10 mouse cellular contexts compared by ENCODE assay signal in genomic region chr15:79356481-79356880, GRCm38 (mm10). TPM values are rescaled to one million over a fixed set of nuclear protein-coding genes. Genes with fewer than 3 reads are reported as not detected.
A peak's percentile ranks its signal among the peaks of the same experiment; 100 is the strongest.
DNase-seq lines count a peak whose midpoint lies in the region; ATAC-seq lines count a peak whose summit lies in the region.
"Had no signal": no experiment of that assay in that cellular context is flagged by ENCODE, and none has a peak within 500 bp of the region (broad histone marks: within the 10 kb centered on the region; RNA-seq: fewer than 3 reads in every experiment).

No protein-coding gene starts in this region.

- H3K36me3 ChIP-seq in kidney, embryonic 14.5 days (ENCODE audit: control insufficient read depth, insufficient read depth, low read length), result peaks cover under 1% of the 10 kb centered on the region; the same call in 1 of the 2 replicates
- H3K36me3 ChIP-seq in embryonic facial prominence, embryonic 12.5 days, result peaks cover 6% of the 10 kb centered on the region
- H3K36me3 ChIP-seq in midbrain, embryonic 15.5 days (replicated peaks), result no peaks in the 10 kb centered on the region; the same call in 1 of the 2 replicates

- H3K27me3 ChIP-seq in kidney, embryonic 14.5 days (ENCODE audit: control insufficient read depth, insufficient read depth, low read length), result no peaks in the 10 kb centered on the region
- peaks cover 9% of the 10 kb centered on the region; the same call in 1 of the 2 replicates for H3K27me3 ChIP-seq in embryonic facial prominence, embryonic 12.5 days
- H3K27me3 ChIP-seq in midbrain, embryonic 15.5 days (replicated peaks), result peaks cover 14% of the 10 kb centered on the region

- H3K4me2 ChIP-seq in kidney, embryonic 14.5 days (replicated peaks; ENCODE audit: low read depth, low read length), result peak overlapping the region; percentile 100
- peak overlapping the region; percentile 94 for H3K4me2 ChIP-seq in embryonic facial prominence, embryonic 12.5 days (replicated peaks)
- peak overlapping the region; percentile 95; the same call in 1 of the 2 replicates for H3K4me2 ChIP-seq in midbrain, embryonic 15.5 days

- DNase-seq in kidney, adult 9 months, result no peak
- peak; percentile 35 for DNase-seq in induced T-regulatory cell, adult 2 months (ENCODE audit: low read depth)
- DNase-seq in urinary bladder, adult 18-20 months (ENCODE audit: low spot score in 2 of 2), result no peak
- DNase-seq in B cell, adult 2 months, result no peak
- DNase-seq: right cerebral cortex, postnatal 4 days had no signal

- 73% methylated on average over 8 of the region's 8 CpGs for WGBS in kidney, embryonic 14.5 days
- WGBS in embryonic facial prominence, embryonic 12.5 days, result 84% methylated on average over 8 of the region's 8 CpGs
- whole genome bisulfite sequencing in midbrain, embryonic 15.5 days, result 87% methylated on average over 8 of the region's 8 CpGs

- ATAC-seq in kidney, embryonic 14.5 days (ENCODE audit: low FRiP score, low TSS enrichment), result no peak
- no peak for ATAC-seq in embryonic facial prominence, embryonic 12.5 days (ENCODE audit: insufficient number of reproducible peaks, insufficient read depth, low FRiP score, low TSS enrichment)
- no peak for ATAC-seq in midbrain, embryonic 15.5 days (replicated peaks)
- no peak for ATAC-seq in CD4-positive, CD25-positive, alpha-beta regulatory T cell, adult 4 months

- H3K9me3 ChIP-seq in kidney, embryonic 14.5 days (ENCODE audit: control insufficient read depth, low read length), result no peaks in the 10 kb centered on the region
- H3K9me3 ChIP-seq in embryonic facial prominence, embryonic 12.5 days, result no peaks in the 10 kb centered on the region
- H3K9me3 ChIP-seq in midbrain, embryonic 15.5 days, result no peaks in the 10 kb centered on the region
- H3K9me3 ChIP-seq: megakaryocyte, embryonic 14.5 days had no signal

- peaks cover 36% of the 10 kb centered on the region for H3K4me1 ChIP-seq in kidney, embryonic 14.5 days (ENCODE audit: control insufficient read depth, insufficient read depth, low read length)
- peaks cover 30% of the 10 kb centered on the region for H3K4me1 ChIP-seq in embryonic facial prominence, embryonic 12.5 days
- H3K4me1 ChIP-seq in midbrain, embryonic 15.5 days, result peaks cover 17% of the 10 kb centered on the region

- H3K27ac ChIP-seq in kidney, embryonic 14.5 days (ENCODE audit: low read depth, low read length), result no peak overlapping the region
- H3K27ac ChIP-seq in embryonic facial prominence, embryonic 12.5 days, result no peak overlapping the region
- H3K27ac ChIP-seq in midbrain, embryonic 15.5 days, result no peak overlapping the region

- peak overlapping the region; percentile 53 for H3K4me3 ChIP-seq in kidney, embryonic 14.5 days (ENCODE audit: low read length)
- peak overlapping the region; percentile 48; the same call in 1 of the 2 replicates for H3K4me3 ChIP-seq in embryonic facial prominence, embryonic 12.5 days
- H3K4me3 ChIP-seq in midbrain, embryonic 15.5 days, result peak overlapping the region; percentile 47; the same call in 1 of the 2 replicates

- H3K9ac ChIP-seq in kidney, embryonic 14.5 days (ENCODE audit: low read depth, low read length), result peak overlapping the region; percentile 69; the same call in 1 of the 2 replicates
- H3K9ac ChIP-seq in embryonic facial prominence, embryonic 12.5 days, result no peak overlapping the region
- H3K9ac ChIP-seq in midbrain, embryonic 15.5 days, result no peak overlapping the region; the same call in 1 of the 2 replicates

RNA-seq across cellular contexts. Expression of gene Maff, which starts 10.1 kb away (rescaled TPM):
- polyA plus RNA-seq in kidney, embryonic 14.5 days (2014; fragmentation: Nextera tagmentation; extraction: Ambion mirVana), result 3.4 and 3.6 TPM in 2 replicates
- polyA plus RNA-seq in embryonic facial prominence, embryonic 12.5 days (2016; fragmentation: Nextera tagmentation; extraction: Ambion mirVana), result 1.8 and 1.9 TPM in 2 replicates
- 0.80 and 1.0 TPM in 2 replicates for polyA plus RNA-seq in midbrain, embryonic 15.5 days (2015; fragmentation: Nextera tagmentation; extraction: Ambion mirVana)
- polyA plus RNA-seq in CD4-positive, CD25-positive, alpha-beta regulatory T cell, adult 4 months (2017; shearing (Covaris generic)), result 1 to 10 TPM; 1.3 to 1.9 TPM

RNA-seq across cellular contexts. Expression of gene Pla2g6, which starts 28.3 kb away (rescaled TPM):
- 10.9 and 17.0 TPM in 2 replicates for polyA plus RNA-seq in kidney, embryonic 14.5 days (2014; fragmentation: Nextera tagmentation; extraction: Ambion mirVana)
- polyA plus RNA-seq in embryonic facial prominence, embryonic 12.5 days (2016; fragmentation: Nextera tagmentation; extraction: Ambion mirVana), result 13.3 and 15.4 TPM in 2 replicates
- 29.2 and 37.1 TPM in 2 replicates for polyA plus RNA-seq in midbrain, embryonic 15.5 days (2015; fragmentation: Nextera tagmentation; extraction: Ambion mirVana)
- 10 to 100 TPM; 12.1 to 19.9 TPM for polyA plus RNA-seq in CD4-positive, CD25-positive, alpha-beta regulatory T cell, adult 4 months (2017; shearing (Covaris generic))

RNA-seq across cellular contexts. Expression of gene Tmem184b, which starts 46.9 kb away (rescaled TPM):
- polyA plus RNA-seq in kidney, embryonic 14.5 days (2014; fragmentation: Nextera tagmentation; extraction: Ambion mirVana), result 45.8 and 63.1 TPM in 2 replicates
- polyA plus RNA-seq in embryonic facial prominence, embryonic 12.5 days (2016; fragmentation: Nextera tagmentation; extraction: Ambion mirVana), result 61.7 and 63.1 TPM in 2 replicates
- 47.9 and 54.9 TPM in 2 replicates for polyA plus RNA-seq in midbrain, embryonic 15.5 days (2015; fragmentation: Nextera tagmentation; extraction: Ambion mirVana)
- polyA plus RNA-seq in CD4-positive, CD25-positive, alpha-beta regulatory T cell, adult 4 months (2017; shearing (Covaris generic)), result 10 to 100 TPM in 1 of 2 experiments, 1 to 10 TPM in 1; 9.6 to 12.5 TPM
